Mouse (Mus musculus) CD4-positive, CD25-positive, alpha-beta regulatory T cell, adult 9 weeks (primary cell): ENCODE results near the gene Tmem9b. TPM values are rescaled to one million over a fixed set of nuclear protein-coding genes. Genes with fewer than 3 reads are reported as not detected.

Experiments used
- polyA plus RNA-seq: library from polyadenylated mRNA; unstranded; fragments of 100-300 nt; shearing (Covaris generic); gene quantifications from one replicate; pipeline ENCODE4 v1.2.1, GENCODE M21; 2017

Gene Tmem9b
- polyA plus RNA-seq: 56.3 TPM

DNA sequence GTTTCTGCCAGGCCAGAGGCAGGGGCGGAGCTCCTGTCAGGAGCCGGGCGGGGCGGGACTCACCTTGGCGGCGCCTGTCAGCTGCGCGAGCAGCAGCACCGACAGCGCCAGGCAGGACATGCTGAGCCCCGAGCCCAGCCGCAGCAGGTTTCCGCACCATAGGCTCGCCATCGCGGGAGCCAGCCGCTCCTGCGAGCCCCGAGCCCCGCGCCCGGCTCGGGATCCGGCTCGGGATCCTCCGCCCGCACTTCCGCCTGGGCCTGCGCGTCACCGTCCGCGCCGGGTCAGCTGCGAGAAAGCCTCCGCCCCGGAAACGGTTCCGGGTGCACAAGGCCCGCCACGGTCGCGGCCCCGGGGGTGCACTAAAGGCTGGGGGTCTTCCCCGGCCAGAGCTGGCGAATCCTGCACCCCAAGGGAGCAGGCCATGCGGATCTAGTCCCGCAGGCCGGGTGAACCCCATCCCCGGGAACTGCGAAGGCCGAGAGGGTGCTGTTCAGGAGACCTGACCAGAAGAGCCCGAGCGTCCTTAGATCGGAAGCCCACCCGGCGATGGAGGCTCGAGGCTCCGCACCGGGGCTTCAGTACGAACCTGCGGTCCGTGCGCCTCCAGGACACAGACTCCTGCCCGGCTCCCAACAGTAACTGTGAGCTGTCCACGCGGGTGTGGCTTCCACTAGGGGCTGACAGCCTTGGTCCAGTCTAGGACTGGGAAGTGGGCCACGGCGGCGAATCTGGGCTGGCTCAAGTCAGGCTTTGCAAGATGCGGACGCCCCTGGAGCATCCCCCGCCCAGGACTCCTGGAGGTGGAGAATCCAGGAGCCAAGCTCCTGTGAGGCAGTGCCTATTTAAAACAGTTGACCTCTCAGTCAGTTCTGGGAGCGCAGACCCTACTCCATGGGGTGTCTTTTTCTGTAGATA lies at the start of gene Tmem9b:
Tmem9b (minus strand) TSS at position 868 of the 918 bp plus-strand sequence.

DNA sequence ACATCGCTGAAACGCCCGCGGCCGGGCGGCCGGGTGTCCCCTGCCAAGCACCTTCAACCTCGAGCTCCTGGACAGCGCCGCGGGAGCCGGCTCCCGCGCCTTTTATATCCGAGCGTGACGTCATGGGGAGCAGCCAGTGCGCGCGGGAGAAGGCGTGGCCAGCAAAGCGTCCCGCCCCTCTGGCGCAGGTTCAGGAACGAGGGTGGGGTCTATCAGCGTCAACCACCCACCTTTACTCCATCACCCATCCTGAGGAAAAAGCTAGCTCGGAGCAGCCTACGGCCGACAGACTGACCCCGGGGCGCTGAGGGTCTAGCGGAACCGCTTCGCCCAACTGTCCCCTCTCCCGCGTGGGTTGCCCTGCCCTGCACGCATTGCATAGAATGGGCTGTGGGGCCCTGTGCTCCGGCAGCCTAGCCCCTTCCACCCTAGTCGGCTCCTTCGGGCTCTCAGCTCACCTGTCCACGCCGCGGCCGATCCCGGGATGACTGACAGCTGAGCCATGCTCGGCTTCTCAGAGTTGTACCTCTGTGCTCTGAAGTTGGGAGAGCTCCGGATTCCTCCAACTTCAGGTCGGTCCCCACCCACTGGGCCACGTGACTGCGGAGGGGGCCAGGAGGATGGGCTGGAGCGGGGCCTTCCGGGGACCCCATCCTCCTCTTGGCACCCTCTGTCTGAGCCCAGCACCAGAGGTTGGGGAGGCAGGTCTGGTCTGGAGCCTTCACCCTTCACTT lies 29.0 kb upstream of the Tmem9b start, which contains the start of gene Nrip3:
Nrip3 (minus strand) TSS at position 556 of the 734 bp plus-strand sequence.

DNA sequence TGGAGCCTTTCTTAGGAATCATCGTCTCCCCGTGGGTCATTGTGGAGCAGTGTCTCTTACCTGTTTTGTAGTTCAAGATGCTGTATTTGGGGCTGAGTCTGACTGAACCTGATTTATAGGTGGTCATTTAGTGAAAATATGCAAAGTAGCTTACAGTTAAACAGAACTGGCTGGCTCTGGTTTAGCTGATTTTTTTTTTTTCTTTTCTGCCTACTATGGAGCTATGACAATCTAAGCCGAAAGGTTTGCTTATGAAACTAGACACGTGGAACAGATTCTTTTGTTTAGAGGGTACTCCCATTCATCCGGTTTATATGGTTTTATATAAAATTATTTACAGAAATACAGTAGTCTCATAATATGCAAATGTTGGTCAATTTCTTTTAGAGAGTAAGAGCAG lies 21.0 kb downstream of the Tmem9b start, which contains the start of gene Ascl3:
Ascl3 (minus strand) TSS at position 101 of the 400 bp plus-strand sequence.

DNA sequence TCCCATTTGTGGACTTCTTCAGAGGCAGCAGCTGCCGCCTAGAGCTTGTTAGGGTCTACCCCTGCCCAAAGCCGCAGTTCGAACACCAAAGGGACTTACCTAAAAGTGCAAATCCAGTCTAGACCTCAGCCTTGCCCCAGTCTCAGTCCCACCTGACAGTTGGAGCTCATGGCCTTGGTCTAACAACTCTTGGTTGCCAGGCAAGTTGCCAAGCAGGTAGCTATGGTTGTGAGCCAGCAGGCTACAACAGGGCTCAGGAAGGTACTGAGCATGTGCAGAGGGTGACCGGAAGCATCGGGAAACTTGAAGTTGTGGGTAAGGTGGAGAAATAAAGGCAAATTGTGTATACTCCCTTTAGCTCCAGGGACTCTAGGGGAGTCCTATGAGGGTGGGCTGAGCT lies 29.0 kb downstream of the Tmem9b start, which contains the start of gene BC051019:
BC051019 (minus strand) TSS at position 154 of the 400 bp plus-strand sequence.

DNA sequence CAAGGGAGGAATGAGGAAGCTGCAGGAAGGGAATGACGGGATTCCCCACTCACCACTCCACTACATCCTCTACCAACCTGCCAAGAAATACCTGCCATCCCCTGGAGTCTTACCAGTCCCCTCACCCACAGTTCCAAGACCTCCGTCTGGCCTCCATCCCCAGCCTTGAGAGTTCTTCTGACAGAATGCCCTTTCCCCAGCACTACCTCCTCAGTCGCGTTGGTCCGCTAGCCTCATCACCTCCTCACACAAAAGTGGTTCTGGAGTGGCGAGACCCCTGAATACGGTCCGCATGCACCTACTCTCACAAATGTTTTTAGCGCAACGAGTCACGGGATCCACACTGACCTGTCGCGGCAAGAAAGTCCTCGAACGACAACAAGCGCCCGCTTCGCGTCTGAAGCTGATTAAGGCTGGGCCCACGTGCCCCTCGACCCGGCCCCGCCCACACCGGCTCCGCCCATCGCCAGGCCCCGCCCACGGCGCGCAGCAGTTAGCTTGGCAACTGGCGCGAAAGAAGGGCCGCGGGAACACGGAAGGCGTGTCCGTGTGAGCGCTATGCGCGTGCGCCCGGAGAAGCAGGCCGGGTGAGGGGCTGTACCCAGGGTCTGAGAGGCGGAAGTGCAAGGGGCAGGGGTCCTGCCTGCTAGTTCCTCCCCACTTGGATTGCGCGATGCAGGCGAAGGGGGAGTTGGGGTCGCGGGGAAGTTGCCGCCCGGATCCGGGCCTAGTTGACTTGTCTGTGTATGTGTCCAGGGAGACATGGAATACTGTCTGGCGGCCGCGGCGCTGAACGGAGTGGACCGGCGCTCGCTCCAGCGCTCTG lies 49.3 kb downstream of the Tmem9b start, which contains the start of the genes St5 and Akip1:
St5 (minus strand) TSS at position 416 of the 826 bp plus-strand sequence.
Akip1 (plus strand) TSS at position 501 of the 826 bp plus-strand sequence.

Other genes starting within 250 kb of the Tmem9b start
- not detected for gene Trim66, start 244.7 kb downstream of the Tmem9b start, polyA plus RNA-seq
- gene Rpl27a, start 233.7 kb downstream of the Tmem9b start, polyA plus RNA-seq: 184 TPM
- 0.61 TPM for gene St5, start 49.3 kb downstream of the Tmem9b start, polyA plus RNA-seq
- gene Akip1, start 49.2 kb downstream of the Tmem9b start, polyA plus RNA-seq: 38.2 TPM
- gene BC051019, start 29.0 kb downstream of the Tmem9b start, polyA plus RNA-seq: not detected
- gene Ascl3, start 21.1 kb downstream of the Tmem9b start, polyA plus RNA-seq: 0.55 TPM
- 0.32 TPM for gene Nrip3, start 29.1 kb upstream of the Tmem9b start, polyA plus RNA-seq
- not detected for gene Scube2, start 112.8 kb upstream of the Tmem9b start, polyA plus RNA-seq
- gene Dennd5a, start 207.6 kb upstream of the Tmem9b start, polyA plus RNA-seq: 13.9 TPM
- gene Tmem41b, start 234.1 kb upstream of the Tmem9b start, polyA plus RNA-seq: 66.7 TPM